Comparison of ENCODE assay signal across 21 mouse cellular contexts in genomic region chr14:55168336-55168909, GRCm38 (mm10). TPM values are rescaled to one million over a fixed set of nuclear protein-coding genes. Genes with fewer than 3 reads are reported as not detected.
A peak's percentile ranks its signal among the peaks of the same experiment; 100 is the strongest.
DNase-seq lines count a peak whose midpoint lies in the region; ATAC-seq lines count a peak whose summit lies in the region.
"Had no signal": no experiment of that assay in that cellular context is flagged by ENCODE, and none has a peak within 500 bp of the region (broad histone marks: within the 10 kb centered on the region; RNA-seq: fewer than 3 reads in every experiment).

No protein-coding gene starts in this region.

- intact Hi-C loops in left cerebral cortex, postnatal 4 days (cut with DNase I) = no loop called here
- intact Hi-C loops in left cerebral cortex, postnatal 14 days (cut with DNase I) = no loop called here

- no peaks in the 10 kb centered on the region for H3K9me3 ChIP-seq in midbrain, embryonic 15.5 days
- H3K9me3 ChIP-seq: limb, embryonic 15.5 days had no signal

- peaks cover 5% of the 10 kb centered on the region; the same call in 1 of the 2 replicates for H3K4me1 ChIP-seq in midbrain, embryonic 15.5 days

- 0 out of 2 replicates have a peak, but pooled peaks have one; percentile 27 for ATAC-seq in midbrain, embryonic 15.5 days (replicated peaks)
- ATAC-seq: liver, postnatal 0 days had no signal

- no peaks in the 10 kb centered on the region for H3K27me3 ChIP-seq in midbrain, embryonic 15.5 days (replicated peaks)
- H3K27me3 ChIP-seq: limb, embryonic 15.5 days had no signal

- no peak overlapping the region for H3K9ac ChIP-seq in midbrain, embryonic 15.5 days
- H3K9ac ChIP-seq: limb, embryonic 15.5 days; liver, postnatal 0 days had no signal

- no peaks in the 10 kb centered on the region for H3K36me3 ChIP-seq in midbrain, embryonic 15.5 days (replicated peaks)
- H3K36me3 ChIP-seq: limb, embryonic 15.5 days had no signal

- peak; percentile 37 for DNase-seq in left cerebral cortex, postnatal 4 days
- DNase-seq in left cerebral cortex, postnatal 14 days (ENCODE audit: low spot score in 2 of 2) = no peak
- DNase-seq in cerebellum, adult 18-20 months = peak; percentile 79 to 86
- DNase-seq in cerebellum, adult 9-11 months = peak; percentile 92
- DNase-seq in heart, adult 18-20 months = no peak
- DNase-seq in lung, postnatal 10 days = no peak
- DNase-seq: adrenal gland, postnatal 36 days; gastrocnemius, postnatal 14 days; kidney, adult 18-20 months; kidney, postnatal 14 days; liver, postnatal 0 days; right cerebral cortex, postnatal 25 days had no signal

- WGBS in midbrain, embryonic 15.5 days = 17% methylated on average over 11 of the region's 12 CpGs

- H3K4me2 ChIP-seq in midbrain, embryonic 15.5 days = no peak overlapping the region
- H3K4me2 ChIP-seq: limb, embryonic 15.5 days had no signal

- no peak overlapping the region for H3K4me3 ChIP-seq in midbrain, embryonic 15.5 days
- H3K4me3 ChIP-seq: limb, embryonic 15.5 days had no signal

- H3K27ac ChIP-seq in midbrain, embryonic 15.5 days = no peak overlapping the region
- H3K27ac ChIP-seq: limb, embryonic 15.5 days had no signal

RNA-seq across cellular contexts. Expression of gene Jph4, which starts 51.7 kb away (rescaled TPM):
- 100 to 1,000 TPM; 366 to 399 TPM for total RNA-seq in left cerebral cortex, postnatal 4 days (2021)
- total RNA-seq in left cerebral cortex, postnatal 14 days (2021) = 100 to 1,000 TPM; 366 to 372 TPM
- polyA plus RNA-seq in midbrain, embryonic 15.5 days (2015; fragmentation: Nextera tagmentation; extraction: Ambion mirVana) = 39.7 and 42.5 TPM in 2 replicates
- total RNA-seq in heart, adult 18-20 months (2021) = under 1 TPM in 1 of 2 experiments, not detected in 1; 0.08 TPM
- polyA plus RNA-seq: liver, postnatal 0 days had no signal

RNA-seq across cellular contexts. Expression of gene Dhrs2, which starts 53.4 kb away (rescaled TPM):
- total RNA-seq in left cerebral cortex, postnatal 4 days (2021) = not detected
- not detected for total RNA-seq in left cerebral cortex, postnatal 14 days (2021)
- polyA plus RNA-seq in midbrain, embryonic 15.5 days (2015; fragmentation: Nextera tagmentation; extraction: Ambion mirVana) = 0.80 and 0.93 TPM in 2 replicates
- total RNA-seq in heart, adult 18-20 months (2021) = not detected
- total RNA-seq: adrenal gland, postnatal 36 days; ES-E14; heart, adult 8-10 months; layer of hippocampus, adult 8-10 months; left cerebral cortex, adult 8-10 months had no signal
- polyA plus RNA-seq: heart, embryonic 16.5 days; hindbrain, embryonic 11.5 days; liver, postnatal 0 days; neural tube, embryonic 11.5 days had no signal

Comparison
In these comparisons a context has a peak if more than half of its experiments do, and no peak if none do; other contexts are left out.
1. DNase-seq: peak in left cerebral cortex, postnatal 4 days (single experiment), cerebellum, adult 18-20 months (2 of 2) and cerebellum, adult 9-11 months (single experiment); none in left cerebral cortex, postnatal 14 days (0 of 2), heart, adult 18-20 months (0 of 2) and lung, postnatal 10 days (single experiment).
2. RNA of gene Jph4, which starts 51.7 kb away (total RNA-seq): 366 to 399 TPM in left cerebral cortex, postnatal 4 days and 366 to 372 TPM in left cerebral cortex, postnatal 14 days; 0.08 TPM in heart, adult 18-20 months; every median in the first group is over 100 times any median in the second.